Mouse (Mus musculus): ENCODE data around the gene Fblim1.

DNA sequence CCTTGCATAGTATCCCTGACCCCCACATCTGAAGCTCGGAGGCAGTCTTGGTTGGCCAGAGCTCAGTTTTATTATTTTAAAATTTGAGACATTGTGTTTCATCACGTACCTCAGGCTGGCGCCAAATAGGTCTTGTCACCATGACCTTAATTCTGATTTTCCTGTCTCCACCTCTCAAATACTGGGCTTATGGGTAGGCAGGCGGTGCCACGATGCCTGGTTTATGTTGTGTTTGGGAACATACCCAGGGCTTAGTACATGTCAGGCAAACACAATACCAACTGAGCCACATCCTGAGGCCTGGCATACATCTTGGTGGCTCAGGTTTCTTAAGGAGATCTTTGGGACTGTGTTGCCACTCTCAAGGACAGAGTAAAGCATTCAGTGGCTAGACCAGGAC lies 16.7 kb upstream of the Fblim1 start:
- TF ChIP-seq USF1 (IDR thresholded peaks at IDR 0.05; ENCODE audit: low read depth) (no peak), MAX (IDR thresholded peaks at IDR 0.05; ENCODE audit: low read depth) (no peak), MYOD1 (IDR thresholded peaks at IDR 0.05; ENCODE audit: control insufficient read depth in 1 of 3, insufficient read length in 2 of 3, low read depth in 2 of 3) (no peak), POLR2A (IDR thresholded peaks at IDR 0.05; ENCODE audit: insufficient read length, low read depth) (no peak), E2F4 (IDR thresholded peaks at IDR 0.05; ENCODE audit: insufficient read depth) (no peak)
